Mouse (Mus musculus) heart, adult 2 months (tissue): ENCODE results near the gene Hba-a2.

Source experiments
- CTCF ChIP-seq: fragments of 200-600 bp; IDR thresholded peaks from 2 replicates; pipeline ENCODE4 v1.8.1; 2022; ENCODE audit warnings: antibody characterized with exemption, mild to moderate bottlenecking, moderate library complexity
- EP300 ChIP-seq: fragments of 200-500 bp; IDR thresholded peaks from 2 replicates; pipeline ENCODE4 v1.6.1; 2011; ENCODE audit warnings: low read depth, low read length, control low read depth; ENCODE audit not compliant: insufficient read depth
- POLR2A ChIP-seq: fragments of 200-500 bp; IDR thresholded peaks from 2 replicates; pipeline ENCODE4 v1.6.1; 2011; ENCODE audit warnings: mild to moderate bottlenecking, low read depth, low read length, control low read depth; ENCODE audit not compliant: insufficient read depth

- TF ChIP-seq CTCF, result peak; percentile 85
- no peak for TF ChIP-seq POLR2A
- no peak for TF ChIP-seq EP300
These were observed 44.5 kb downstream of the Hba-a2 start for GRCm38 (mm10) chr11:32340476-32341473.
